Mouse (Mus musculus): ENCODE data around the gene Pank1.
A peak's percentile ranks its signal among the peaks of the same experiment; 100 is the strongest.

The Pank1 gene

DNA sequence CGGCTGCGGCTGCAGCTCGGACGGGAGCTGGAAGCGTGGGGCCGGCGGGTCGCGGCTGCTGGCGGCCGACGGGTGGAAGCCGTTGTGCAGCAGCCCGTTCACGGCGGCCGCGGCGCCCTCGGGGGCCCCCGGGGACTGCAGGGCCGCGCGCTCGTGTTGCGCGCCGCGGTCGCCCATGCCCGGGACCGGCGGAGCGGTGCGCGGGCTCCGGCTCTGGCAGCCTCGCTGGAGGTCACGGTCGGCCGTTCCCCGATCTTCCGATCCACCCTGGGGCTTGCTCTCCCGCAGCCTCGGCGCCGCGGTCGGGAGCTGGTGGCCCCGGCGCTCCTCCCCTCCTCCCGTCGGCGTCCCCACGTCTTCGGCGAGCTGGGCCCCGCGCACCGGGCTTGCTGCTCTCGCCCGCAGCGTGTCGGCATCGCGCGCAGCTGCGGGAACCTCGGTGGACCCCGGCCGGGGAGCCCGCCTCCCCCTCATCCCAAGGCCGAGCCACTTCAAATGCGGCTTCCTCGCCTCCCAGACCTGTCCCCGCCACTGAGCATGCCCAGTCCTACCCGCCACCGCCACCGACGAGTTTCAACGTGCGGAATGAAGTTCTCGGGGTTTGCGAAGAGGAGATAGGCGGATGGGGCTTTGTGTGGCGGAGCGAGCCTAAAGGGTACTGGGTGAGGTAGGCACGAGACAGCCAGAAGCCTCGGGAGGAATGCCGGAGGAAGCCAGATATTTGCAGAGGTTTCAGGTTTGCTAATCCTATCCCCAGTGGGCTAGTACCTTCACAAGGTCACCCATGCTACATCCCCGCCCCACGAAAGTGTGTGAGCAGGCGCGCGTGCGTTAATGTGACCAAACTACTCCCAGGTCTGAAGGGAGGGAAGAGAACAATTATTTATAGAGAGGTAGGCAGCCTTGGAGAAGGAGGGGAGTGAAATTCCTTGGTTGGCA, at the start of gene Pank1:
Pank1 (minus strand) TSS at position 853 of the 939 bp plus-strand sequence.
- DNase-seq (ENCODE audit: low read depth, low spot score): no peak

GRCm38 (mm10) chr19:34922603-34922963, 43.3 kb upstream of the Pank1 start:
- no peak for DNase-seq (ENCODE audit: low read depth, low spot score)

- DNase-seq (ENCODE audit: low read depth, low spot score): peak; percentile 81
These were observed 42.7 kb upstream of the Pank1 start, which contains the start of gene Kif20b for GRCm38 (mm10) chr19:34921652-34922602. Gene Kif20b (plus strand): TSS chr19:34922361.

DNA sequence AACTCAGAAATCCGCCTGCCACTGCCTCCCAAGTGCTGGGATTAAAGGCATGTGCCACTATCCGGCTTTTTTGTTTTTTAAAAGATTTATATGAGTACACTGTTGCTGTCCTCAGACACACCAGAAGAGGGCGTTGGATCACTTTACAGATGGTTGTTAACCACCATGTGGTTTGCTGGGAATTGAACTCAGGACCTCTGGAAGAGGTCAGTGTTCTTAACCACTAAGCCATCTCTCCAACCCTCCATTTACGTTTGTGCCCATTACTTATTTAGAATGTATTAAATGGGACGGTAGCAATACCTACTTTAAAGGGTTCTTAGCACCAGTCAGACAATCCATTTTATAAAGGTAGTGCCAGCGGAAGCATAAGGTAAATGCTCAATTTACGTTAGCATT, 42.0 kb upstream of the Pank1 start:
- DNase-seq (ENCODE audit: low read depth, low spot score): peak; percentile 17

DNA sequence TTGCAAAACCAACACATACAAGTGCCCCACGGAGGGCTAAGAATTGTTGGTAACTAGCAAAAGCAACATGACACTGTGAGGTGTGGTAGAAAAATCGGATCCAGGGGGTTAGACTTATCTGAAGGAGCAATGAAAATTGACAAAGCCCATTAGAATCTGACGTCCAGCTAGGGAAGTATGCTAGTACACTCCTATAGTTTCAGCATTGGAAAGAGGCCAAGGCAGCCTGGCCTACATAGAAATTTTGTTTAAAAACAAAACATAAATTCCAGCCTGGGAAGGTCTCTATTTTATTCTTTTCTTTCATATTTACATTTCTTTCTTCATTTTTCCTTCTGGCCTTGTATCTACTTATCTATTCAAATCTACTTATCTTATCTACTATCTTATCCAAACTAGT, 41.3 kb upstream of the Pank1 start:
- DNase-seq (ENCODE audit: low read depth, low spot score): no peak

- no peak for DNase-seq (ENCODE audit: low read depth, low spot score)
These were observed 40.8 kb upstream of the Pank1 start for GRCm38 (mm10) chr19:34920066-34920465.

GRCm38 (mm10) chr19:34912366-34912765, 33.1 kb upstream of the Pank1 start:
- no peak for DNase-seq (ENCODE audit: low read depth, low spot score)

DNA sequence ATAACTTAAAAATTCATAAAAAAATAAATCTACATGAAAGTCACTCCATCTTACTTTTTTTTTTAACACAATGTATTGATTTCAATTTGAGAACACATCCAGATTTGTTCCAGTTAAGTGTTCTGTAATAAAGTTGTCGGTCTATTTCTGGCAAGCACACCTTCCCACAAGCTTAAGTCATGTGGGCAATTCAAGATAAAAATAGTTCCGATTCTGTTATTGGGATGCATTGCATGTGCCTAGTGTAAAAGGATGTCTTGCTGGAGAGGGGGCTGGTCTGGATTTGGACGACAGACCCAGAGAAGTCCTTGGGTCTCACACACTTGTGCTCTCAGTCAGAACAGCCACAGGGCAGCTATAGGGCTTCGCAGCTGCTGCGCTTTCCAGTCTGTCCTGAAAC, 27.5 kb upstream of the Pank1 start:
- no peak for DNase-seq (ENCODE audit: low read depth, low spot score)

GRCm38 (mm10) chr19:34905424-34905823, 26.2 kb upstream of the Pank1 start:
- no peak for DNase-seq (ENCODE audit: low read depth, low spot score)

GRCm38 (mm10) chr19:34904032-34904431, 24.8 kb upstream of the Pank1 start:
- DNase-seq (ENCODE audit: low read depth, low spot score): no peak

DNA sequence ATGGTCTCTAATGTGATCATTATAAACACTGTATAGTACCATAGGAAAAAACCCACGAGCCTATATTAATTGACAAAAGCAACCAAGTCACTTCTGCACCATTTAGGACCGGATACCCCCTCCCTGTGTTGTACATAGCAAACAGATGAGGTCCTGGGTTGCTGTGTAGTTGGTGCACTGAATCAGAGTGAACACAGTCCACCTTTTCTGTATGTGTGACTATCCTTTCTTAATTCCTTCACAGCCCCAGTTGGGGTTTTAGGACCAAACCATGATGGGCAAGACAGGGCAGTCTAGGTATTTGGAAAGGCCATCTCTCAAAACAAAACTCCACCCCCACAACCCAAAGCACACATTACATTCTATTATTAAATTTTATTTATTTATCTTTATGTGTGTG, 22.5 kb upstream of the Pank1 start:
- DNase-seq (ENCODE audit: low read depth, low spot score): no peak

GRCm38 (mm10) chr19:34901266-34901665, 22.0 kb upstream of the Pank1 start:
- DNase-seq (ENCODE audit: low read depth, low spot score): no peak

GRCm38 (mm10) chr19:34898941-34899340, 19.7 kb upstream of the Pank1 start:
- DNase-seq (ENCODE audit: low read depth, low spot score): no peak

- DNase-seq (ENCODE audit: low read depth, low spot score): no peak
These were observed 18.1 kb upstream of the Pank1 start for GRCm38 (mm10) chr19:34897082-34897965.

DNA sequence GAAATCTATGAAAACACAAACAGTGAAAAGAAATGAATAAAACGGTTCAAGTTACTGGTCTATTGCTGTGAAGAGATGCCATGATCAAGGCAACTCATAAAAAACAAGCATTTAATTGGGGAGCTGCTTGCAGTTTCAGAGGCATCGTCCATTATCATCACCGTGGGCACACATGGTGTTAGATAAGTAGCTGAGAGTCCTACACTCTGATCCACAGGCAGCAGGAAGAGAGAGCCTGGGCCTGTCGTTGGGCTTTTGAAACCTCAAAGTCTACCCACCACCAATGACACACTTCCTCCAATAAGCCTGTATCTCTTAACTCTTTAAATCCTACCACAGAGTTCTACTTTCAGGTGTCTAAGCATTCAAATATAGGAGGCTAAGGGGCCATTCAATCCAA, 15.8 kb upstream of the Pank1 start:
- no peak for DNase-seq (ENCODE audit: low read depth, low spot score)

- no peak for DNase-seq (ENCODE audit: low read depth, low spot score)
These were observed 12.3 kb upstream of the Pank1 start for GRCm38 (mm10) chr19:34891590-34891989.

DNA sequence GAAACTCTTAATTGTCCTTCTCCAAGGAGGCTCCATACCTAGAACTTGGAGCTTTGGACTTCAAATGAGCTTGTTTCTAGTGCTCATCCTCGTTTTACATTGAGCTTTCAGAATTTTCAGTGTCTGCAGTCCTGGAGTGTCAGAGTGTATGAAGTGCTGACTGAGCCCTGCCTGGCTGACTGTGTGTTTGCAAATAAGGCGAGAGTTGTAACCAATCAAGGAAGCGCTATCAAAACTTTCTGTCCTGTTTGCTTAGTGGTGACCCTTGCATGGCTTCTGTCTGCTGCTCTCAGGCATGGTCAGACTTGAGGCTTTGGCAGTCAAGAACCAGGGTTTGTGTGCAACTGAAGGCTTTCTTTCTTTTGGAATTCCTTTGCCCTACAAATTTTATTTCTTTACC, 11.7 kb upstream of the Pank1 start:
- DNase-seq (ENCODE audit: low read depth, low spot score): no peak

GRCm38 (mm10) chr19:34886324-34886723, 7.1 kb upstream of the Pank1 start:
- DNase-seq (ENCODE audit: low read depth, low spot score): no peak

DNA sequence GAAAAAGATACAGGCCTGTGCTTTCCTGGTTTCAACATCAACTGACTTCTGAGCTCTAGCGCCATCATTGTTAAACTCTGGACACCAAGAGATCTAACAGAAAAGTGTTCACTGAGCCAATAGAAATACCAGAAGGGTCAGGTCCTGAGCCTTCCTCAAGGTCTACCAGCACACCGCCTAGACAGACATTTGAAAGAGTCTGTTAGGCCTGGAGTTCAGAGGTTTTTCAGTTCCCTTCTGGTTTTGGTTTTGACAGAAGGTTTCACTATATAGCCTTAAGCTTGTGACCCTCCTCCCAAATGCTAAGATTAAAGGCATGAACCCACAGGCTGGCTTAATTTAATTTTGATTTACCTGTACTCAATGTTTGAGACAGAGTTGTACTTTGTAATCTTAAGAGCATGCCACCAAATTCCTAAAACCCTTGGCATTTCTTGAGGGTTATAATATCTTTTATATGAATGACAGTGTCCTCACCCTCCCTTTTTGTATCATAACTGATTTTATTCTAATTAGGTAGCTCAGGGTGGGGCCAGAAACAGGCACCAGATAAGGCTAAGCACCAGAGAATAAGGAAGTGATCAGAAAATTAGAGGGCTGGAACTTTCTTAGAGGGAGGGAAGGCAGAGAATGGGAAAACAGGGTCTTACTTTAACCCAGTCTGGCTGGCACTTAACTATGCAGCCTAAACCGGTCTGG, 4.4 kb upstream of the Pank1 start:
- DNase-seq (ENCODE audit: low read depth, low spot score): no peak

- no peak for DNase-seq (ENCODE audit: low read depth, low spot score)
These were observed 3.2 kb upstream of the Pank1 start for GRCm38 (mm10) chr19:34882443-34882842.

GRCm38 (mm10) chr19:34881160-34881559, 1.9 kb upstream of the Pank1 start:
- DNase-seq (ENCODE audit: low read depth, low spot score): no peak

Data from c-Kit-negative CD71-positive TER-119-positive erythroid progenitor cells, embryonic 14.5 days (primary cell).